Mouse (Mus musculus) liver, embryonic 16.5 days (tissue): ENCODE data around the gene Ppa1. TPM values are rescaled to one million over a fixed set of nuclear protein-coding genes. Genes with fewer than 3 reads are reported as not detected.

ENCODE experiments used
- ATAC-seq: fragments of 200-750 bp; cut with Nextera tagmentation; 2 replicates; pipeline ENCODE4 v1.8.0; 2017; ENCODE audit warnings: low read depth, mild to moderate bottlenecking, moderate number of reproducible peaks, moderate library complexity
- H3K27ac ChIP-seq: fragments of 300-500 bp; sonication (generic); 2 replicates; pipeline ENCODE4 v1.5.1; 2014; ENCODE audit warnings: mild to moderate bottlenecking, low read length
- H3K27me3 ChIP-seq: fragments of 300-500 bp; sonication (generic); 2 replicates; pipeline ENCODE4 v1.6.1; 2014; ENCODE audit warnings: low read depth, low read length, mixed read lengths; ENCODE audit not compliant: control insufficient read depth, insufficient read depth
- H3K36me3 ChIP-seq: fragments of 300-500 bp; sonication (generic); 2 replicates; pipeline ENCODE4 v1.6.1; 2014; ENCODE audit warnings: mild to moderate bottlenecking; ENCODE audit not compliant: control insufficient read depth, insufficient read depth
- H3K4me1 ChIP-seq: fragments of 300-500 bp; sonication (generic); 2 replicates; pipeline ENCODE4 v1.6.1; 2014; ENCODE audit warnings: low read depth, low read length, mixed read lengths; ENCODE audit not compliant: control insufficient read depth
- H3K4me2 ChIP-seq: fragments of 300-500 bp; sonication (generic); 2 replicates; pipeline ENCODE4 v1.6.1; 2014; ENCODE audit warnings: low read depth, low read length, mixed read lengths
- H3K4me3 ChIP-seq: fragments of 300-500 bp; sonication (generic); 2 replicates; pipeline ENCODE4 v1.5.1; 2014; ENCODE audit warnings: low read depth, mild to moderate bottlenecking, low read length
- H3K9ac ChIP-seq: fragments of 300-500 bp; sonication (generic); 2 replicates; pipeline ENCODE4 v1.6.1; 2014; ENCODE audit warnings: low read depth, low read length
- H3K9me3 ChIP-seq: fragments of 300-500 bp; sonication (generic); replicated peaks from 2 replicates; pipeline ENCODE4 v1.6.1; 2016; ENCODE audit warnings: low read length; ENCODE audit not compliant: control insufficient read depth
- WGBS: fragments of 180-500 bp; shearing (Covaris S2); extraction: QIAGEN DNeasy Blood & Tissue Kit; methylation state at CpG from one replicate; pipeline ENCODE4 v1.1.7; 2014; ENCODE audit not compliant: insufficient replicate concordance; 5-methylcytosine and 5-hydroxymethylcytosine counted together
- polyA plus RNA-seq: library from polyadenylated mRNA; unstranded; fragments of >200 nt; fragmentation: Nextera tagmentation; extraction: Ambion mirVana; gene quantifications from 2 replicates; pipeline ENCODE4 v1.2.1, GENCODE M21; 2015

Gene Ppa1
- polyA plus RNA-seq, 1 experiment from 2014 or later: 84.5 TPM

DNA sequence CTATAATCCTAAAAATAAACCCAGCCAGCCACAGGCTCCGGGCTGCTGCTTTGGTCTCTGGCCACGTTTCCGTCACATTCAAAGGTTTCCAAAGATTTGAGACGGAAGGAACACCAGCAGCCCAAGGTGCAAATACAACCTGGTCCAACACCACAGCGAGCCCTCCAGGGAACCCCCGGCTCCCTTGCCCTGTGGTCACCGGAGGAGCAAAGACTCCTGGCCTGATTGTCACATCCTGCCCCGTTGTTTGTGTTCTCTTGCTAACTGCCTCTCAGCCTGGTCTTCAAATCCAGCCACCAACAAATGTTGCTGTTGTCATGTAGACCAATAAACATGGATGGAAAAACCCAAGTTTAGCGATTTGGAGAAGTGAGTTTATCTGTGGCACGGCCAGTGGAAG lies 15.9 kb upstream of the Ppa1 start:
- WGBS: 35% methylated on average over 10 of the region's 10 CpGs
- Histone ChIP-seq H3K9ac (no peak overlapping the region), H3K9me3 (no peaks in the 10 kb centered on the region), H3K27me3 (no peaks in the 10 kb centered on the region), H3K4me3 (no peak overlapping the region), H3K36me3 (no peaks in the 10 kb centered on the region), H3K27ac (no peak overlapping the region), H3K4me2 (no peak overlapping the region), H3K4me1 (no peaks in the 10 kb centered on the region)
- ATAC-seq: no peak

DNA sequence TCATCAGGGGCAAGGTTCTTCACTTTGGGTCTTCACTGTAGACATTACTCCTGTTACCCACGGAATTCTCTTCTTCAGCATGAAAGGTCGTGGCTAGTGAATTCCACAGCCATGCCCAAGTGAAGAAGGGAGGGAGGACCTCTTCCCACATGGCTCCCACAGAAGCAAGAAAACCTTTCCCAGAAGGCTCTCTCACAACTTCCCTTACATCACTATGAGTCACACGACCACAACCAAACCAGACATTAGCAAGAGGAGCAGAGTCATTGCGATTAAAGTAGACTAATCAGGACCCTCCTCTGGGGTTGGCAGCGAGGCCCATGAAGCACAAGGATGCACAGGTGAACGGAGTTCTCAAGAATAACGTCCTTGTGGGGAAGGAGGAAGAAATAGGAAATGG lies 11.3 kb upstream of the Ppa1 start:
- Histone ChIP-seq H3K27me3 (no peaks in the 10 kb centered on the region), H3K27ac (no peak overlapping the region), H3K4me2 (no peak overlapping the region), H3K4me3 (no peak overlapping the region), H3K9ac (no peak overlapping the region), H3K36me3 (no peaks in the 10 kb centered on the region), H3K4me1 (no peaks in the 10 kb centered on the region), H3K9me3 (no peaks in the 10 kb centered on the region)
- WGBS: 50% methylated on average over 7 of the region's 7 CpGs
- ATAC-seq: no peak

DNA sequence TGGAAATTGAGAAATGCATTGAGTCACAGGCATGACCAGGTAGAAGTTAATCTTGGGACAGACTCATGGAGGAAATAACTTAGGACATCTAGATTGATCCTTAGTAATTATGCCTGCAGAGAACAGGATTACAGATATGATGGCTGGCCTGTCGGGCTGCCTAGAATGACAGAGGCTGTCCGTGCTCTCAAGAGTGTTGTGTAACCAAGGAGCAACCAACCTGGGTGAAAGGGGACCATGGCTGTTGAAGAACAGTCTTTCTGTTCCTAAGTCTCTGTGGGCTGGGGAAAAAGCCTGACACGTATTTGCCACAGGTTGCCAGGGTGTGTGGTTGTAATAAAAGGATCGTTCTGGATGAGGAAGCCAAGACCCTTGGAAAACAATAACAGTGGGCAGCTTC lies 8.0 kb upstream of the Ppa1 start:
- H3K27me3 ChIP-seq: no peaks in the 10 kb centered on the region
- no peaks in the 10 kb centered on the region for H3K36me3 ChIP-seq
- H3K9me3 ChIP-seq: no peaks in the 10 kb centered on the region
- no peak overlapping the region for H3K4me2 ChIP-seq
- no peak overlapping the region for H3K4me3 ChIP-seq
- WGBS: 57% methylated on average over 4 of the region's 4 CpGs
- ATAC-seq: no peak
- H3K27ac ChIP-seq: no peak overlapping the region
- H3K9ac ChIP-seq: no peak overlapping the region
- H3K4me1 ChIP-seq: no peaks in the 10 kb centered on the region

DNA sequence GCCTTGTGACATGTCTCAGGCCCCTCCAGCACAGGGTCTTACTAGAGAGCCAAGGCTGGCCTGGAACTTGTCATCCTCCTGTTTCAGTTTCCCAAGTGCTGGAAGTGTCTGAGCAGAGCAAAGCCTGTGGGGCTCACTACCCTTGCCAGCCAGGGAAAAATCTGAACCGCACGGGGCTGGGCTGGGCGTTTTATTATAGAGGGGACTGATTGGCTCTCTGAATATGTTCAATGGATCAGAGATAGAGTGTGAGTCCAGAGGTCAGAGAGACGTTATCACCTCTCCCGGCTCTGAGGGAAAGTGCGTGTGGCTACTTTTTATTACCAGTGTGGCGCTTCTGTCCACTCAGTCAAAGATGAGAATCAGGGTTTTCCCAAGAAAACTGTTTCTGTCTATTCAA lies 1.8 kb upstream of the Ppa1 start:
- WGBS: 53% methylated on average over 7 of the region's 7 CpGs
- ATAC-seq: no peak; the same call in 1 of the 2 replicates

DNA sequence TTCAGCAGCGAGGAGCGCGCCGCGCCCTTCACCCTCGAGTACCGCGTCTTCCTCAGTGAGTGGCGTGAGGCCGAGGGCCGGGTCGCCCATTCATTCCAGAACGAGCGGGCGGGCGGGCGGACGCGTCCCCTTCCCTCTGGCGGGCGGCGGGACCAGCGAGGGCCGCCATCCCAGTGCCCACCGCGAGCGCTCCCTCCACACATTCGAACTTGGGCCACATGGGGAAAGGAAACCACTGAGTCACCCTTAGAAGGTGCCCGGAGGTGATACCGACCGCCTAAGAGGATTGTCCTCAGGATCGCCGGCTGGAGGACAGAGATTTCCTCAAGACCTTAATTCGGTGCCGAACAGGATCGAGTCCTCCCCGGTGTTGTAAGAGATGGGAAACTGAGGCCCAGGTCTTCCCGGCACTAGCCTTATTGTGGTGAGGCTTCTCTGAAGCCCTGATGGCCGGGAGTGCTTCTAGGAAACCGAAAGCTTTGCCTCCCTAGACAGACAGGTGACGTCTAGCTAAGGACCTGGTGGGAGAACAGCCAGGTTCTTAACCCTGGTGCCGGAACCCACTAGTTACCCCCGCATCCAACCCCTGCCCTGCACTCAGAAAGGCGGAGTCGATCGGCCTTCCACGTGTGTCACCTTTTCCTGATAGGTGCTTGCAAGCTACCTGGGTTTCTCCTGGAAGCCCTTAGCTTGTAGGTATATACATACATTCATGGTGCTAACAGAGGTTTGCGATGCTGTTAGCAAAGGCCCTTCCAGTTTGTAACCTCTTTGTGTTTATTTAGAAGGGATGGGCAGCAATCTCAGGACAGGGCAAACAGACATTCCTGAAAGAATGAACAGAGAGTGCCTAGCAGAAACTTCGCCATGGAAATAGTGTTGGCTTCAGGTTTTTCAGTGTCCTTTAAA lies 639 bp downstream of the Ppa1 start:
- Histone ChIP-seq H3K4me2 (peak overlapping the region; percentile 97), H3K36me3 (no peaks in the 10 kb centered on the region), H3K27ac (peak overlapping the region; percentile 80), H3K27me3 (no peaks in the 10 kb centered on the region), H3K9ac (peak overlapping the region; percentile 90), H3K4me1 (peaks cover 19% of the 10 kb centered on the region), H3K9me3 (no peaks in the 10 kb centered on the region), H3K4me3 (peak overlapping the region; percentile 90)
- WGBS: 1% methylated on average over 49 of the region's 49 CpGs
- peak; percentile 68 for ATAC-seq

More for the DNA sequence above, 1.8 kb upstream of the Ppa1 start:
- Histone ChIP-seq H3K4me3 (no peak overlapping the region), H3K9me3 (no peaks in the 10 kb centered on the region), H3K36me3 (no peaks in the 10 kb centered on the region), H3K4me2 (no peak overlapping the region), H3K4me1 (peaks cover 19% of the 10 kb centered on the region), H3K27me3 (no peaks in the 10 kb centered on the region), H3K9ac (no peak overlapping the region), H3K27ac (peak overlapping the region; percentile 71)

DNA sequence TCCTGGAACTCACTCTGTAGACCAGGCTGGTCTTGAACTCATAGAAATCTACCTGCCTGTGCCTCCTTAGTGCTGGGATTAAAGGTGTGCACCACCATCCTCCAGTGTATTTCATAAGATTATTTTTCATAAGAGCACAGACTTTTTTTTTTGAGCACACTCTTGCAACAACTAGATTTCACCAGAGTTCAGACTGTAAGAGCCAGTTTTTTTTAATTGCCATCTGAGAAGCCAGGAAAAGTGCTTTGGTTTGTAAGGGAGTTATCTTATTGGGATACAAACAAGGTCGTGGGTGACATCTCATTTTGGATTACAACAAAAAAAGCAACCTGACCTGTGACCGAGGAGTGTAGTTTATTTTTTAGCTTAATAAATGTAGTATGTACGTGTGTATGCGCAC lies 5.8 kb downstream of the Ppa1 start:
- ATAC-seq: no peak
- WGBS: 80% methylated on average over 4 of the region's 4 CpGs
- H3K4me1 ChIP-seq: peaks cover 9% of the 10 kb centered on the region

DNA sequence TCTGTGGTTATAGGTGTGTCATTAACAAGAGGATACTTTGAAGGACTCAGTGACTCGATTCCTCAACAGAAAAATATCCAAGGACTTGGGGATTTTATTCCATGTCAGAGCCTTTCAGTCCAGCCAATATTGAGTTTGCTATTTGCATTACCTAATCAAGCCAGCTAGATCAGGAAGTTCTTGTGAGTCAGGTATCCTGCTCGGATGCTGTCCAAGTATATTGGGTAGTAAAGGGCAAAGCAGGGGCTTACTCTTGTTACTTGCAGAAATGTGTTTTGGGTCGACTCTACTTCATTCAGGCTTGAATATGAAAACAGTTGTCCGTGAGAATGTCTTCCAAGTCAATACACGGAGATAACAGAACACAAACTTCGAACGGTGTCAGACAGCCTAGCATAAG lies 6.3 kb downstream of the Ppa1 start:
- no peak overlapping the region for H3K4me3 ChIP-seq
- peaks cover 4% of the 10 kb centered on the region for H3K4me1 ChIP-seq
- H3K4me2 ChIP-seq: no peak overlapping the region
- no peak overlapping the region for H3K27ac ChIP-seq
- H3K36me3 ChIP-seq: no peaks in the 10 kb centered on the region
- H3K9me3 ChIP-seq: no peaks in the 10 kb centered on the region
- H3K27me3 ChIP-seq: no peaks in the 10 kb centered on the region
- 73% methylated on average over 7 of the region's 7 CpGs for WGBS
- H3K9ac ChIP-seq: no peak overlapping the region
- ATAC-seq: no peak

More for the DNA sequence above, 5.8 kb downstream of the Ppa1 start:
- Histone ChIP-seq H3K4me3 (no peak overlapping the region), H3K9me3 (no peaks in the 10 kb centered on the region), H3K4me2 (no peak overlapping the region), H3K27ac (no peak overlapping the region), H3K27me3 (no peaks in the 10 kb centered on the region), H3K36me3 (no peaks in the 10 kb centered on the region), H3K9ac (no peak overlapping the region)

DNA sequence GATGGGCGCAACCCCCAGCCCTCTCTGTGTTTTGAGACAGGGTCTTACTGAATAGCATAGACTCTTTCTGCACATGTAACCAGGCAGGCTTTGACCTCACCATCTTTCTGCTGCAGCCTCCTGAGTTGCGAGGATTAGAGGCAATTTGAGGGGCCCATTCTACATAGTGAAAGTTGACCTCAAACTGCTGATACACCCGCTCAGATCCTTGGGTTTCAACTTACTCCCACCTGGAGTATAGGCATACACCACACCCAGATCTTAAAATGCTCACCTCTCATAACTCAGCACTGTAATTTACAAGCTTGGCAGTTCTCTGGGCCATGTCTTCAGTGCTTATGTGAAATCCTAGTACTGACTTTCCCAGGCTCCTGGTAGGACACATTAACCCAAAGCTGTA lies 6.8 kb downstream of the Ppa1 start:
- H3K4me3 ChIP-seq: no peak overlapping the region
- H3K27me3 ChIP-seq: no peaks in the 10 kb centered on the region
- H3K27ac ChIP-seq: no peak overlapping the region
- no peak overlapping the region for H3K9ac ChIP-seq
- no peaks in the 10 kb centered on the region for H3K9me3 ChIP-seq
- H3K36me3 ChIP-seq: no peaks in the 10 kb centered on the region
- H3K4me2 ChIP-seq: no peak overlapping the region
- no peak for ATAC-seq
- 71% methylated on average over 3 of the region's 3 CpGs for WGBS
- H3K4me1 ChIP-seq: peaks cover 2% of the 10 kb centered on the region; the same call in 1 of the 2 replicates
